ENCODE assay signal across 12 mouse cellular contexts in genomic region chr9:32615986-32616385, GRCm38 (mm10). TPM values are rescaled to one million over a fixed set of nuclear protein-coding genes. Genes with fewer than 3 reads are reported as not detected.
DNase-seq lines count a peak whose midpoint lies in the region; ATAC-seq and TF ChIP-seq lines count a peak whose summit lies in the region.
"Had no signal": no experiment of that assay in that cellular context is flagged by ENCODE, and none has a peak within 500 bp of the region (broad histone marks: within the 10 kb centered on the region; RNA-seq: fewer than 3 reads in every experiment).

No protein-coding gene starts in this region.

- no peak for ATAC-seq in forebrain, embryonic 11.5 days (replicated peaks; ENCODE audit: low FRiP score)
- ATAC-seq in forebrain, embryonic 12.5 days (ENCODE audit: low FRiP score) = no peak
- peak; percentile 58; the same call in 1 of the 2 replicates for ATAC-seq in hindbrain, postnatal 0 days

- no peak overlapping the region for H3K27ac ChIP-seq in forebrain, embryonic 11.5 days (ENCODE audit: low read depth, low read length)
- H3K27ac ChIP-seq in forebrain, embryonic 12.5 days = no peak overlapping the region
- H3K27ac ChIP-seq in hindbrain, postnatal 0 days = no peak overlapping the region
- H3K27ac ChIP-seq in layer of hippocampus, adult 2 months = no peak overlapping the region
- H3K27ac ChIP-seq: liver, embryonic 13.5 days had no signal

- no peaks in the 10 kb centered on the region for H3K4me1 ChIP-seq in forebrain, embryonic 11.5 days (replicated peaks; ENCODE audit: control insufficient read depth, insufficient read depth, low read length)
- peaks cover 4% of the 10 kb centered on the region; the same call in 1 of the 2 replicates for H3K4me1 ChIP-seq in forebrain, embryonic 12.5 days
- no peaks in the 10 kb centered on the region for H3K4me1 ChIP-seq in hindbrain, postnatal 0 days (ENCODE audit: insufficient read depth, low read length)
- H3K4me1 ChIP-seq: liver, embryonic 13.5 days had no signal

- H3K27me3 ChIP-seq in forebrain, embryonic 11.5 days (ENCODE audit: control insufficient read depth, insufficient read depth, low read length) = 0 out of 2 replicates have a peak, but pooled peaks cover 2% of the 10 kb centered on the region
- peaks cover 46% of the 10 kb centered on the region for H3K27me3 ChIP-seq in forebrain, embryonic 12.5 days
- no peaks in the 10 kb centered on the region for H3K27me3 ChIP-seq in hindbrain, postnatal 0 days (ENCODE audit: insufficient read depth, low read length)
- H3K27me3 ChIP-seq: heart, embryonic 12.5 days; liver, embryonic 13.5 days had no signal

- no peak for TF ChIP-seq CTCF in hindbrain, postnatal 0 days (IDR thresholded peaks at IDR 0.05; ENCODE audit: low read depth)
- no peak for TF ChIP-seq CTCF in layer of hippocampus, adult 2 months (conservative IDR thresholded peaks at IDR 0.05)

- no peaks in the 10 kb centered on the region for H3K9me3 ChIP-seq in forebrain, embryonic 11.5 days (ENCODE audit: control insufficient read depth, low read length)
- no peaks in the 10 kb centered on the region for H3K9me3 ChIP-seq in forebrain, embryonic 12.5 days
- H3K9me3 ChIP-seq in hindbrain, postnatal 0 days (ENCODE audit: low read length) = no peaks in the 10 kb centered on the region
- H3K9me3 ChIP-seq: heart, embryonic 12.5 days; liver, embryonic 13.5 days had no signal

- H3K36me3 ChIP-seq in forebrain, embryonic 11.5 days (ENCODE audit: control insufficient read depth, insufficient read depth, low read length) = no peaks in the 10 kb centered on the region
- H3K36me3 ChIP-seq in forebrain, embryonic 12.5 days (replicated peaks) = no peaks in the 10 kb centered on the region
- H3K36me3 ChIP-seq in hindbrain, postnatal 0 days (ENCODE audit: insufficient read depth, low read length) = no peaks in the 10 kb centered on the region
- H3K36me3 ChIP-seq: heart, embryonic 12.5 days; liver, embryonic 13.5 days had no signal

- H3K4me3 ChIP-seq in forebrain, embryonic 11.5 days (ENCODE audit: low read depth, low read length) = no peak overlapping the region
- H3K4me3 ChIP-seq in forebrain, embryonic 12.5 days (replicated peaks) = no peak overlapping the region
- H3K4me3 ChIP-seq in hindbrain, postnatal 0 days (ENCODE audit: low read length) = no peak overlapping the region
- H3K4me3 ChIP-seq in layer of hippocampus, adult 2 months = no peak overlapping the region
- H3K4me3 ChIP-seq: heart, embryonic 12.5 days; liver, embryonic 13.5 days had no signal

- DNase-seq in forebrain, embryonic 11.5 days (ENCODE audit: low spot score) = peak; percentile 11
- peak; percentile 92 for DNase-seq in A20 (ENCODE audit: low read depth, low spot score)
- DNase-seq in hindbrain, postnatal 0 days (ENCODE audit: low spot score) = peak; percentile 51
- DNase-seq in naive thymus-derived CD4-positive, alpha-beta T cell, adult 2 months (ENCODE audit: low read depth) = peak; percentile 92
- no peak for DNase-seq in frontal cortex, postnatal 36 days (ENCODE audit: low spot score in 2 of 2)
- DNase-seq in layer of hippocampus, adult 2 months (ENCODE audit: low spot score in 2 of 2) = no peak
- DNase-seq in gastrocnemius, adult 18-20 months (ENCODE audit: low spot score) = no peak
- DNase-seq: adrenal gland, adult 2 months; kidney, postnatal 25 days; liver, embryonic 13.5 days had no signal

- no peak overlapping the region for H3K4me2 ChIP-seq in forebrain, embryonic 11.5 days (ENCODE audit: low read depth, low read length, severe bottlenecking)
- no peak overlapping the region for H3K4me2 ChIP-seq in forebrain, embryonic 12.5 days
- H3K4me2 ChIP-seq in hindbrain, postnatal 0 days (ENCODE audit: low read depth, low read length) = no peak overlapping the region
- H3K4me2 ChIP-seq: heart, embryonic 12.5 days; liver, embryonic 13.5 days had no signal

- WGBS in forebrain, embryonic 11.5 days = 21% methylated on average over 7 of the region's 7 CpGs
- 10% methylated on average over 7 of the region's 7 CpGs for WGBS in forebrain, embryonic 12.5 days
- WGBS in hindbrain, postnatal 0 days = 10% methylated on average over 7 of the region's 7 CpGs

- H3K9ac ChIP-seq in forebrain, embryonic 11.5 days (ENCODE audit: low read length) = no peak overlapping the region
- H3K9ac ChIP-seq in forebrain, embryonic 12.5 days = no peak overlapping the region
- H3K9ac ChIP-seq in hindbrain, postnatal 0 days (replicated peaks; ENCODE audit: low read length) = no peak overlapping the region
- H3K9ac ChIP-seq: heart, embryonic 12.5 days; liver, embryonic 13.5 days had no signal

RNA-seq across cellular contexts. Expression of gene Ets1, which starts 20.0 kb away (rescaled TPM):
- 18.4 and 22.6 TPM in 2 replicates for polyA plus RNA-seq in forebrain, embryonic 11.5 days (2014; fragmentation: Nextera tagmentation; extraction: Ambion mirVana)
- 21.1 and 22.1 TPM in 2 replicates for polyA plus RNA-seq in forebrain, embryonic 12.5 days (2016; fragmentation: Nextera tagmentation; extraction: Ambion mirVana)
- 14.0 and 17.6 TPM in 2 replicates for total RNA-seq in hindbrain, postnatal 0 days (2014; rRNA removed)
- 9.9 and 11.7 TPM in 2 replicates for polyA plus RNA-seq in hindbrain, postnatal 0 days (2015; fragmentation: Nextera tagmentation; extraction: Ambion mirVana)
- 10 to 100 TPM in 1 of 2 experiments, 1 to 10 TPM in 1; 9.9 to 12.2 TPM for total RNA-seq in layer of hippocampus, adult 2 months (2021)
- total RNA-seq in gastrocnemius, adult 18-20 months (2021) = 10 to 100 TPM in 1 of 2 experiments, 1 to 10 TPM in 1; 6.8 to 15.2 TPM

Comparison
In these comparisons a context has a peak if more than half of its experiments do, and no peak if none do; other contexts are left out.
1. DNase-seq: peak in forebrain, embryonic 11.5 days (single experiment), A20 (single experiment), hindbrain, postnatal 0 days (single experiment) and naive thymus-derived CD4-positive, alpha-beta T cell, adult 2 months (single experiment); none in frontal cortex, postnatal 36 days (0 of 2), layer of hippocampus, adult 2 months (0 of 2) and gastrocnemius, adult 18-20 months (single experiment).